Mouse (Mus musculus): ENCODE data around the gene Acsl1. TPM values are rescaled to one million over a fixed set of nuclear protein-coding genes. Genes with fewer than 3 reads are reported as not detected.

Gene Acsl1
- polyA plus RNA-seq, 1 experiment from 2014 or later: 6.7 TPM

DNA sequence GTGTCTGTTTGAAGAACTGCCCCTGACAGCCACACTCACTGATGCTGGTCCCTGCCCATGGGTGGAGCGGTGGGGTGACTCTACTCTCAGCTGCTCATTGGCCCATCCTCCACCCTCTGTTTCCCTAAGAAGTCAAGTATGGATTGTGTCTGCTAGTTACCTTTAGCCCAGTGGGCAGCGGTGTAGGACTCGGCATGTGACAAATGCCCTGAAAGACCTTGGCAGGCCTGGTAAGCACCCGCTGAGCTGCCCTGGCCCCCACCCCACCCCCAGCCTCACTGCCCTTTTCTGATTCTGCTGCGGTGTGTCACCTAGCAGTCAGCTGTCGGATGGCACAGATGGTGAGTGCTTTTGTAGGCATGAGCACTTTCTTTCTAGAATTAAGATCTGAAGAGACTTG lies 20.0 kb downstream of the Acsl1 start:
- Histone ChIP-seq H3K4me3 (ENCODE audit: low read depth, low read length) (no peak overlapping the region), H3K9ac (ENCODE audit: low read length) (no peak overlapping the region), H3K27ac (ENCODE audit: low read depth, low read length) (no peak overlapping the region), H3K9me3 (ENCODE audit: control insufficient read depth, low read length) (no peaks in the 10 kb centered on the region), H3K4me1 (replicated peaks; ENCODE audit: control insufficient read depth, insufficient read depth, low read length) (peaks cover 3% of the 10 kb centered on the region; the same call in 1 of the 2 replicates), H3K36me3 (ENCODE audit: control insufficient read depth, insufficient read depth, low read length) (no peaks in the 10 kb centered on the region), H3K27me3 (ENCODE audit: control insufficient read depth, insufficient read depth, low read length) (no peaks in the 10 kb centered on the region), H3K4me2 (ENCODE audit: low read depth, low read length, severe bottlenecking) (no peak overlapping the region)
- 86% methylated on average over 6 of the region's 6 CpGs for whole genome bisulfite sequencing
- ATAC-seq (replicated peaks; ENCODE audit: low FRiP score) (no peak), DNase-seq (ENCODE audit: low spot score) (no peak)

DNA sequence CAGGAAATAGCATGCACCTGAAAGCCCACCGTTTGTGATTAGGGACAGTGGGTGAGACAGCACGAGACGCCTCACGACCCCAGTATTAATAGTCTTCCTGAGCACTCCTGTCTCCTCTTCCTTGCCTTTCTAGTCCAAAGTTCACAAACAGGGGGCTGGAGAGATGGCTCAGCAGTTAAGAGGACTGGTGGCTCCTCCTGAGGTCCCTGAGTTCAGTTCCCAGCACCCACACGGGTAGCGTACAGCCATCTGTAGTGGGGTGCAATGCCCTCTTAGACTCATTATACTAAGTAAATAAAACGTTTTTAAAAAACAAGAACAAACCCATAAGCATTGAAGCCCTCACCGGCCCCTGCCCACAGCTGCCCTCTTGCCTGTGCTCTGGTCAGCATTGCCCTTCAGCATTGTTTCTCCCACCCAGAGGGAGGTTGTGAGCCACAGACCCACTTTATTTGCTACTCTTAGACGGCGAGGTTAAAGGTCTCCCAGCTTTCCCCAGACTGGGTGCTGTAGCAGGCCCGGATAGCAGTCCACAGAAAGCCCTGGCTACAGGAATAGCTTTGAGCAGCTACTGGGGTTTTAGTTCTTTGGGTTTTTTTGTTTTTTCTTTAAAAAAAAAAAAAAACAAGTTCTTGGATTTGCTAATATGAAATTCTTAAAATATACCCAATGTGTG lies 22.8 kb downstream of the Acsl1 start:
- WGBS: 83% methylated on average over 11 of the region's 11 CpGs
- Histone ChIP-seq H3K4me2 (ENCODE audit: low read depth, low read length, severe bottlenecking) (no peak overlapping the region), H3K36me3 (ENCODE audit: control insufficient read depth, insufficient read depth, low read length) (no peaks in the 10 kb centered on the region), H3K9me3 (ENCODE audit: control insufficient read depth, low read length) (no peaks in the 10 kb centered on the region), H3K27ac (ENCODE audit: low read depth, low read length) (no peak overlapping the region), H3K27me3 (ENCODE audit: control insufficient read depth, insufficient read depth, low read length) (no peaks in the 10 kb centered on the region), H3K9ac (ENCODE audit: low read length) (no peak overlapping the region), H3K4me3 (ENCODE audit: low read depth, low read length) (no peak overlapping the region), H3K4me1 (replicated peaks; ENCODE audit: control insufficient read depth, insufficient read depth, low read length) (no peaks in the 10 kb centered on the region)
- ATAC-seq (replicated peaks; ENCODE audit: low FRiP score): no peak
- peak; percentile 34 for DNase-seq (ENCODE audit: low spot score)

DNA sequence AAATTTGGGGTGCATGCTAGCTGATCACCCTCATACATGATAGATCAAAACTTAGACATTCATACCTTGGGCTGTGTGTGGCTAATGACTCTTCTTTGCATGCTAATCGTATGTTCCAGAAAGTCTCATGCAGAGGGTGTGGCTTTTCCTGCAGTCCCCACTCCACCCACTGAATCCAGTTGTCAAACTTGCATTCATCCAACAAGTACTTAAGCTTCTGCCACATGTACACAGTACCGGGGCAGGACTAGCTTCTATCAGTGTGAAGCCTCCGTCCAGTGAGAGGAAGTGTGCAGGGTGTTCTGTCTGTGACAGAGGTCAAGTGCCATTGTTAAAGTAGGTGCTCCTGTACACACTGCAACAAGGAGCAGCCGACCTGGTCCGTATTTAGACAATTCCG lies 26.0 kb downstream of the Acsl1 start:
- Histone ChIP-seq H3K27me3 (ENCODE audit: control insufficient read depth, insufficient read depth, low read length) (no peaks in the 10 kb centered on the region), H3K4me1 (replicated peaks; ENCODE audit: control insufficient read depth, insufficient read depth, low read length) (no peaks in the 10 kb centered on the region), H3K4me2 (ENCODE audit: low read depth, low read length, severe bottlenecking) (no peak overlapping the region), H3K27ac (ENCODE audit: low read depth, low read length) (no peak overlapping the region), H3K4me3 (ENCODE audit: low read depth, low read length) (no peak overlapping the region), H3K9ac (ENCODE audit: low read length) (no peak overlapping the region), H3K36me3 (ENCODE audit: control insufficient read depth, insufficient read depth, low read length) (no peaks in the 10 kb centered on the region), H3K9me3 (ENCODE audit: control insufficient read depth, low read length) (no peaks in the 10 kb centered on the region)
- ATAC-seq (replicated peaks; ENCODE audit: low FRiP score) (no peak), DNase-seq (ENCODE audit: low spot score) (peak; percentile 41)
- 90% methylated on average over 6 of the region's 6 CpGs for WGBS

DNA sequence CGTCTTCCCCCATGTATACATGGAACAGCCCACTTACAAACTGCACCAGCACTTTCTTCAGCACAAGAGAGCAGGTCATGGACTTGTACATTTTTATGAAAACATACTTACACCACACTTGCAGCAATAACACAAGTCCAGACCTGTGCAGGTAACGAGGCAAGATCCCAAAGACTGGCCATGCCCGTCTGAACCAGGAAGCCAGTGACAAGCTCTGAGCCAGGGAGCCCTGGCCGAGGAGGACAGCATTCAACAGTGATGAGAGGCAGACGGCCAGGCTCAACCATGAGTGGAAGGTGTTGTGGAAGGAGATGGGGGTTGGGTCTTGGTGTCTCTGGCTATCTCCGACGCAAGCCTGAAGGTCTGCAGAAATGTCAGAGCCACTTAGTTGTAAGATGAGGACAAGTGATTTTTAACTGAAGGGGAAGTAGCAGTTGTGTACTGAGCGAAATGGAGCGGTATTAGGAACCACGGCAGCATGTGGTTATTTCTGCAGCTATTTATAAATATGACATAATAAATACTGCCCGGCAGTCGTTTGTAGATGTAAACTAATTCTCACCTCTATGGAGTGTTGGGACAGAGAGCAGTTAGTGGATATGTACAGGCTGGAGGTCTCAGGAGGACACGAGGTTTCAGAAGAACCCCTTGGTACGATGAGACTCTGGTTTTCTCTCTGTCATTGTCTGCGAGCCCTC lies 26.6 kb downstream of the Acsl1 start:
- DNase-seq (ENCODE audit: low spot score) (peak; percentile 33), ATAC-seq (replicated peaks; ENCODE audit: low FRiP score) (no peak)
- Histone ChIP-seq H3K27me3 (ENCODE audit: control insufficient read depth, insufficient read depth, low read length) (no peaks in the 10 kb centered on the region), H3K4me2 (ENCODE audit: low read depth, low read length, severe bottlenecking) (no peak overlapping the region), H3K4me3 (ENCODE audit: low read depth, low read length) (no peak overlapping the region), H3K36me3 (ENCODE audit: control insufficient read depth, insufficient read depth, low read length) (no peaks in the 10 kb centered on the region), H3K4me1 (replicated peaks; ENCODE audit: control insufficient read depth, insufficient read depth, low read length) (peaks cover 2% of the 10 kb centered on the region; the same call in 1 of the 2 replicates), H3K27ac (ENCODE audit: low read depth, low read length) (no peak overlapping the region), H3K9ac (ENCODE audit: low read length) (no peak overlapping the region), H3K9me3 (ENCODE audit: control insufficient read depth, low read length) (no peaks in the 10 kb centered on the region)
- 88% methylated on average over 15 of the region's 15 CpGs for WGBS

DNA sequence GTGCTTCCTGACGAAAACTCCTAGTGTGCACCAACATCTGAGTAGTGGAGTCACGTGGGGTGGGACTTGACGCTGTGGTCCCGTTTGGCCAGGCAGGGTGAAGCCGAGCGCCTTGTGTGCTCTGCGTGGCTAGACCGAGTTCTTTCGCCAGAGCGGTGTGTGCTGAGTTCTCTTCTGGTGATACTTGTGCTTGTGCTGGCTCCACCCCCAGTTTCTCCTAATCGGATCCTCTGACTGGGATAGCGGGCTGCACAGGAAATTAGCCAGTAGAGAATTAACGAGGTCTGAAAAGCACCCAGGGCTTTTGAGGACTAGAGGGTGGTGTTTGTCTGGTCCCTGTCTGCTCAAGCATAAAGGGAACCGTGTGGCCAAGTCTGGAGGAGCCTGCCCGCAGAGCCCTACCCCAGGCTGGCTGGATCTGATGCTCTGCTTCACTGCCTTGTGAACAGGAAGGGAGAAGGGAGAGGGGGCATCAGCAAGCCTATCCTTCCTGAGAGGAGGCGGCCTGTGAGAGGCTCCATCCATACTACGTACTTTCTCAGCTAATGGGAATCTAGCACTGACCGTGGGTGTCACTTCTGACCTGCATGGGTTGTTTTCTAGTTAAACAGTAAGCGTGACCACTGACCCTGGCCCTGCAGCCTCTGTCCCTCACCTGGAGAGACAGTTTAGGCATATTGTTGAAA lies 28.7 kb downstream of the Acsl1 start:
- no peaks in the 10 kb centered on the region for H3K36me3 ChIP-seq (ENCODE audit: control insufficient read depth, insufficient read depth, low read length)
- H3K4me3 ChIP-seq (ENCODE audit: low read depth, low read length): no peak overlapping the region
- H3K9me3 ChIP-seq (ENCODE audit: control insufficient read depth, low read length): no peaks in the 10 kb centered on the region
- H3K27me3 ChIP-seq (ENCODE audit: control insufficient read depth, insufficient read depth, low read length): no peaks in the 10 kb centered on the region
- DNase-seq (ENCODE audit: low spot score) (no peak), ATAC-seq (replicated peaks; ENCODE audit: low FRiP score) (no peak)
- WGBS: 30% methylated on average over 19 of the region's 19 CpGs
- H3K27ac ChIP-seq (ENCODE audit: low read depth, low read length): no peak overlapping the region
- H3K4me1 ChIP-seq (replicated peaks; ENCODE audit: control insufficient read depth, insufficient read depth, low read length): peaks cover 3% of the 10 kb centered on the region; the same call in 1 of the 2 replicates
- no peak overlapping the region; the same call in 1 of the 2 replicates for H3K9ac ChIP-seq (ENCODE audit: low read length)
- peak overlapping the region; percentile 35 for H3K4me2 ChIP-seq (ENCODE audit: low read depth, low read length, severe bottlenecking)

DNA sequence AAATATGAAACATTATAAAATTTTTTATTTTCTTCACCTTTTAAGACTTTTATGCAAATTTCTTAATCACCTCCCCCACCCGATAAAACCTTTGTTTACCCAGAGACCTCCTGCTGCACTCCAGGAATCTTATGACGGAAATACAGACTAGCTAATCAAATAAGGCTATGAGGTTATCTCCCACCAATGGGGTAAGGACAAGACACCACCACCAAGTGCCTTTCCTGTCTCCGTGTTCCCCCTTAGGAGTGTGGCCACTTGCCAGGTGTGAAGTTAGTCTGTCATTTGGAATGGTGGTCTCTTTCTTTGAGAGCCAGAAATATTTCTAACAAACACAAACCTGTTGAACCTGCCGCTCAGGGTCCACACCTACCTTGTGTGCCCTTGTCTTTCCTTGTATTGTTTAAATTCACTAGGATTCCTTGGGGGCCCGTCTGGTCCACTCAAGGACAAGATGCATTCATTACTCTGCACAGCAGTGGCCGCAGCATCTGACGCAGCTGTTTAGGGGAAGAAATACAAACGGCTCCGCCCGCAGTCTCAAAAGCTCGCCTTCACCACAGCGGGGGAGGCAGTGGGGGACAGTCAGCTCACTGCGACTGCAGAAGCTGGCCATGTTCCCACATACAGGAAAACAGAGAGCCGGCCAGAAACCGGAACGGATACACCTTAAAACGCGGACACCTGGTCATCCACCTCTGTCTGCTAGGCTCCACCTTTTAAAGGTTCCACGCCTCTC lies 31.7 kb downstream of the Acsl1 start:
- H3K9ac ChIP-seq (ENCODE audit: low read length): no peak overlapping the region
- DNase-seq (ENCODE audit: low spot score) (no peak), ATAC-seq (replicated peaks; ENCODE audit: low FRiP score) (no peak)
- H3K4me1 ChIP-seq (replicated peaks; ENCODE audit: control insufficient read depth, insufficient read depth, low read length): peaks cover 3% of the 10 kb centered on the region; the same call in 1 of the 2 replicates
- H3K4me3 ChIP-seq (ENCODE audit: low read depth, low read length): no peak overlapping the region
- H3K9me3 ChIP-seq (ENCODE audit: control insufficient read depth, low read length): no peaks in the 10 kb centered on the region
- H3K27me3 ChIP-seq (ENCODE audit: control insufficient read depth, insufficient read depth, low read length): no peaks in the 10 kb centered on the region
- no peaks in the 10 kb centered on the region for H3K36me3 ChIP-seq (ENCODE audit: control insufficient read depth, insufficient read depth, low read length)
- H3K27ac ChIP-seq (ENCODE audit: low read depth, low read length): no peak overlapping the region
- 19% methylated on average over 19 of the region's 19 CpGs for WGBS
- H3K4me2 ChIP-seq (ENCODE audit: low read depth, low read length, severe bottlenecking): peak overlapping the region; percentile 35; the same call in 1 of the 2 replicates

DNA sequence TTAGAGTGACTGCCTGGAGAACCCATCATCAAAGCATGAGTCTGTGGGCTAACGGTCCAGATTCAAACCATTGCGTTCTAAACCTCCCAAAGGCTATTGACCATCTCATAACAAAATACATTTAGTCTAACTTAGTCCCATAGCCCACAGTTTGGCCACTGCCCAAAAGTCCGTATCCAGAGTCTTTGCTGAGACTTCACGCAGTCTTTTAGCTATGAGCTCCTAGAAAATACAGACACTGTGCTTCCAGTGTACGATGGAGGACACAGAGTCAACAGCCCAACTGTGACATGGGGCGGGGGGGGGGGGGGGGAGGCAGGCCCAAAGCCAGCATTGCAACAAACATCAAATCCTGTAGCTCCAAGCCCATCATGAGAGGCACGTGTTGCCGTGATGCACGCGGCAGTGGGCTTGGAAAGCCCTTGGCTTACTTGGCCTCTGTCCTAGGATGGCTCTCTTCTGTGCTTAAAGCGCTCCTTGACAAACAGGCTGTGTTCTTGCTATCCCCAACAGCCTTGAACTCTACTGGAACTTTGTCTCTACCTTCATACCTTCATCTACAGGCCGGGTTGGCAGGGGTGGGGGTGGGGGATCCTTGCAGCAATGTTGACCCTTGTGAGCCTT lies 32.3 kb downstream of the Acsl1 start:
- WGBS: 83% methylated on average over 12 of the region's 12 CpGs

DNA sequence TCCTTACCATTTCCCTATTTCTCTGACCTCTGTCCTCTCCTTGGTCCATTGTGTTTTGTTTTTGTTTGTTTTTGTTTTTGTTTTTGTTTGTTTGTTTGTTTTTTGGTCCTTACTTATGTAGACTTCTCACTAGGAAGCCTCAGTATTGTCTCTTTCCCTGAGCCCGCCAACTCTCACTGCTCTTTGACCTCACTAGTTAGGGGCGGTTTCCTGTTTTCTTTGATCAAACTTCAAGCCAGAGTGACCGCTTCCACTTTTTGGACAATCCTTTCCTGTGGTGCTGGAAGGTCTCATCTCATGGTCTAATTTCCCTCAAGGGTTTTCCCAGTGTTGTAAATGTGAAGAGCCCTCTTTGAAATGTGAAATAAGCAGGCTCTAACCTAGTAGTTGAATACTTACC lies 33.4 kb downstream of the Acsl1 start:
- 74% methylated on average over 3 of the region's 3 CpGs for WGBS
- Histone ChIP-seq H3K4me1 (replicated peaks; ENCODE audit: control insufficient read depth, insufficient read depth, low read length) (peaks cover 3% of the 10 kb centered on the region; the same call in 1 of the 2 replicates), H3K36me3 (ENCODE audit: control insufficient read depth, insufficient read depth, low read length) (no peaks in the 10 kb centered on the region), H3K9ac (ENCODE audit: low read length) (no peak overlapping the region), H3K27ac (ENCODE audit: low read depth, low read length) (no peak overlapping the region), H3K4me2 (ENCODE audit: low read depth, low read length, severe bottlenecking) (no peak overlapping the region), H3K27me3 (ENCODE audit: control insufficient read depth, insufficient read depth, low read length) (no peaks in the 10 kb centered on the region), H3K9me3 (ENCODE audit: control insufficient read depth, low read length) (no peaks in the 10 kb centered on the region), H3K4me3 (ENCODE audit: low read depth, low read length) (no peak overlapping the region)
- no peak for ATAC-seq (replicated peaks; ENCODE audit: low FRiP score)
- DNase-seq (ENCODE audit: low spot score): no peak

More for the DNA sequence above, 32.3 kb downstream of the Acsl1 start:
- H3K9ac ChIP-seq (ENCODE audit: low read length): no peak overlapping the region
- H3K36me3 ChIP-seq (ENCODE audit: control insufficient read depth, insufficient read depth, low read length): no peaks in the 10 kb centered on the region
- H3K9me3 ChIP-seq (ENCODE audit: control insufficient read depth, low read length): no peaks in the 10 kb centered on the region
- peak overlapping the region; percentile 35; the same call in 1 of the 2 replicates for H3K4me2 ChIP-seq (ENCODE audit: low read depth, low read length, severe bottlenecking)
- peaks cover 3% of the 10 kb centered on the region; the same call in 1 of the 2 replicates for H3K4me1 ChIP-seq (replicated peaks; ENCODE audit: control insufficient read depth, insufficient read depth, low read length)
- no peak overlapping the region for H3K4me3 ChIP-seq (ENCODE audit: low read depth, low read length)
- ATAC-seq (replicated peaks; ENCODE audit: low FRiP score): no peak
- H3K27me3 ChIP-seq (ENCODE audit: control insufficient read depth, insufficient read depth, low read length): no peaks in the 10 kb centered on the region
- H3K27ac ChIP-seq (ENCODE audit: low read depth, low read length): no peak overlapping the region
- no peak for DNase-seq (ENCODE audit: low spot score)

All from forebrain, embryonic 11.5 days (tissue).